Mouse (Mus musculus): ENCODE measurements at regions not wholly inside any gene's neighbourhood (a gene's known extent, or its start where the extent isn't known, plus 50 kb on each side); places are given as distances from the start of the nearest gene placed in this dataset.
A peak's percentile ranks its signal among the peaks of the same experiment; 100 is the strongest.
"Not testable (repeated sequence)": the region's sequence is repeated elsewhere in the genome, so short reads cannot be mapped to it uniquely, and the experiment has no call there.

GRCm38 (mm10) chr6:114538185-114538584 is 104.7 kb upstream of the Atg7 start:
- peak; percentile 14 for DNase-seq

GRCm38 (mm10) chr6:114550096-114550669 is 92.7 kb upstream of the Atg7 start:
- peak; percentile 5 for DNase-seq

- DNase-seq = not testable (repeated sequence)
These were observed 89.8 kb upstream of the Atg7 start for GRCm38 (mm10) chr6:114553072-114553471.

GRCm38 (mm10) chr6:114555186-114555585 is 87.7 kb upstream of the Atg7 start:
- DNase-seq = not testable (repeated sequence)

- peak; percentile 43 for DNase-seq
These were observed 65.6 kb upstream of the Atg7 start for GRCm38 (mm10) chr6:114577319-114577718.

All from thymus, postnatal 14 days (tissue).